Mouse (Mus musculus): ENCODE data around the gene Zfp941.

Gene Zfp941

GRCm38 (mm10) chr7:140821653-140822329 is at the start of gene Zfp941:
Zfp941 (minus strand) TSS chr7:140822178.
- peak; percentile 94 for DNase-seq (ENCODE audit: low read depth, low spot score)

GRCm38 (mm10) chr7:140864761-140865160 is 42.8 kb upstream of the Zfp941 start:
- no peak for DNase-seq (ENCODE audit: low read depth, low spot score)

GRCm38 (mm10) chr7:140860728-140861127 is 38.8 kb upstream of the Zfp941 start:
- no peak for DNase-seq (ENCODE audit: low read depth, low spot score)

GRCm38 (mm10) chr7:140859997-140860396 is 38.0 kb upstream of the Zfp941 start:
- no peak for DNase-seq (ENCODE audit: low read depth, low spot score)

GRCm38 (mm10) chr7:140858746-140859145 is 36.8 kb upstream of the Zfp941 start:
- DNase-seq (ENCODE audit: low read depth, low spot score): no peak

- peak; percentile 33 for DNase-seq (ENCODE audit: low read depth, low spot score)
Measured at GRCm38 (mm10) chr7:140857550-140858505, 35.9 kb upstream of the Zfp941 start, which contains the start of gene Bet1l. Bet1l (minus strand) TSS chr7:140857577.

- DNase-seq (ENCODE audit: low read depth, low spot score): peak; percentile 88
Measured at GRCm38 (mm10) chr7:140856785-140857549, 35.0 kb upstream of the Zfp941 start, which contains the start of gene Ric8a. Ric8a (plus strand) TSS chr7:140856957.

- DNase-seq (ENCODE audit: low read depth, low spot score): peak; percentile 99
Measured at GRCm38 (mm10) chr7:140855860-140856784, 34.1 kb upstream of the Zfp941 start, which contains the start of gene Gm45785. Gm45785 (minus strand) TSS chr7:140856331.

- no peak for DNase-seq (ENCODE audit: low read depth, low spot score)
Measured at GRCm38 (mm10) chr7:140855181-140855580, 33.2 kb upstream of the Zfp941 start.

GRCm38 (mm10) chr7:140854483-140854882 is 32.5 kb upstream of the Zfp941 start:
- no peak for DNase-seq (ENCODE audit: low read depth, low spot score)

GRCm38 (mm10) chr7:140853386-140853785 is 31.4 kb upstream of the Zfp941 start:
- peak; percentile 55 for DNase-seq (ENCODE audit: low read depth, low spot score)

GRCm38 (mm10) chr7:140851916-140852315 is 29.9 kb upstream of the Zfp941 start:
- DNase-seq (ENCODE audit: low read depth, low spot score): no peak

- no peak for DNase-seq (ENCODE audit: low read depth, low spot score)
Measured at GRCm38 (mm10) chr7:140848591-140848990, 26.6 kb upstream of the Zfp941 start.

GRCm38 (mm10) chr7:140847755-140848580 is 26.0 kb upstream of the Zfp941 start, which contains the start of gene Odf3:
Odf3 (plus strand) TSS chr7:140847805.
- no peak for DNase-seq (ENCODE audit: low read depth, low spot score)

GRCm38 (mm10) chr7:140846676-140847075 is 24.7 kb upstream of the Zfp941 start:
- DNase-seq (ENCODE audit: low read depth, low spot score): no peak

- DNase-seq (ENCODE audit: low read depth, low spot score): peak; percentile 62
Measured at GRCm38 (mm10) chr7:140845683-140846082, 23.7 kb upstream of the Zfp941 start.

- DNase-seq (ENCODE audit: low read depth, low spot score): peak; percentile 88
Measured at GRCm38 (mm10) chr7:140844905-140845665, 23.1 kb upstream of the Zfp941 start, which contains the start of gene Scgb1c1. Scgb1c1 (plus strand) TSS chr7:140845547.

GRCm38 (mm10) chr7:140843806-140844205 is 21.8 kb upstream of the Zfp941 start:
- no peak for DNase-seq (ENCODE audit: low read depth, low spot score)

All from R1 (cell line).